Mouse (Mus musculus) CD4-positive, CD25-positive, alpha-beta regulatory T cell, adult 4 months (primary cell): ENCODE measurements at regions not wholly inside any gene's neighbourhood (a gene's known extent, or its start where the extent isn't known, plus 50 kb on each side); places are given as distances from the start of the nearest gene placed in this dataset.
A peak's percentile ranks its signal among the peaks of the same experiment; 100 is the strongest.

Experiments
- ATAC-seq: one replicate; pipeline ENCODE4 v1.8.0; 2017

GRCm38 (mm10) chr10:45009676-45010075 is 57.3 kb upstream of the Prep start:
- ATAC-seq = no peak

- no peak for ATAC-seq
Measured at GRCm38 (mm10) chr10:45009235-45009634, 57.8 kb upstream of the Prep start.

- no peak for ATAC-seq
Measured at GRCm38 (mm10) chr10:45004037-45004653, 62.9 kb upstream of the Prep start.

GRCm38 (mm10) chr10:45003344-45003681 is 63.7 kb upstream of the Prep start:
- ATAC-seq = no peak

GRCm38 (mm10) chr10:45002637-45003343 is 64.2 kb upstream of the Prep start:
- ATAC-seq = peak; percentile 39

GRCm38 (mm10) chr10:45000873-45001859 is 65.8 kb upstream of the Prep start:
- peak; percentile 70 for ATAC-seq

GRCm38 (mm10) chr10:45000027-45000840 is 66.8 kb upstream of the Prep start:
- ATAC-seq = peak; percentile 5

GRCm38 (mm10) chr10:44997906-44998289 is 69.1 kb upstream of the Prep start:
- ATAC-seq = no peak

- ATAC-seq = no peak
Measured at GRCm38 (mm10) chr10:44997184-44997905, 69.7 kb upstream of the Prep start.

GRCm38 (mm10) chr10:44995756-44996155 is 71.2 kb upstream of the Prep start:
- no peak for ATAC-seq

- peak; percentile 38 for ATAC-seq
Measured at GRCm38 (mm10) chr10:44994385-44995281, 72.4 kb upstream of the Prep start.

- ATAC-seq = peak; percentile 33
Measured at GRCm38 (mm10) chr10:44993470-44994260, 73.3 kb upstream of the Prep start.

GRCm38 (mm10) chr10:44989539-44989938 is 77.5 kb upstream of the Prep start:
- no peak for ATAC-seq

- peak; percentile 53 for ATAC-seq
Measured at GRCm38 (mm10) chr10:44988756-44989155, 78.2 kb upstream of the Prep start.

- ATAC-seq = no peak
Measured at GRCm38 (mm10) chr10:44987615-44988014, 79.4 kb upstream of the Prep start.

GRCm38 (mm10) chr10:44981913-44982312 is 85.1 kb upstream of the Prep start:
- no peak for ATAC-seq

GRCm38 (mm10) chr10:44976815-44977214 is 90.2 kb upstream of the Prep start:
- no peak for ATAC-seq

GRCm38 (mm10) chr10:44971911-44972310 is 95.1 kb upstream of the Prep start:
- ATAC-seq = no peak

- no peak for ATAC-seq
Measured at GRCm38 (mm10) chr10:44959968-44960367, 107.0 kb upstream of the Prep start.

GRCm38 (mm10) chr10:44945205-44945725 is 121.7 kb upstream of the Prep start:
- no peak for ATAC-seq
